Mouse (Mus musculus) G1E-ER4 (cell line): ENCODE measurements at regions not wholly inside any gene's neighbourhood (a gene's known extent, or its start where the extent isn't known, plus 50 kb on each side); places are given as distances from the start of the nearest gene placed in this dataset.

ENCODE experiments used
- GATA1 ChIP-seq: IDR thresholded peaks from one replicate; pipeline ENCODE4 v1.8.0; 2012; ENCODE audit warnings: low read length, inconsistent platforms

GRCm38 (mm10) chr8:89261163-89261812 lies 217.3 kb upstream of the Sall1 start:
- TF ChIP-seq GATA1 = no peak

GRCm38 (mm10) chr8:89259881-89260280 lies 215.9 kb upstream of the Sall1 start:
- no peak for TF ChIP-seq GATA1

- no peak for TF ChIP-seq GATA1
Observed at GRCm38 (mm10) chr8:89246342-89246741, 202.4 kb upstream of the Sall1 start.

GRCm38 (mm10) chr8:89245131-89245751 lies 201.3 kb upstream of the Sall1 start:
- no peak for TF ChIP-seq GATA1

GRCm38 (mm10) chr8:89241686-89242085 lies 197.7 kb upstream of the Sall1 start:
- no peak for TF ChIP-seq GATA1

GRCm38 (mm10) chr8:89239626-89240025 lies 195.7 kb upstream of the Sall1 start:
- TF ChIP-seq GATA1 = no peak

GRCm38 (mm10) chr8:89234041-89234440 lies 190.1 kb upstream of the Sall1 start:
- TF ChIP-seq GATA1 = no peak

- no peak for TF ChIP-seq GATA1
Observed at GRCm38 (mm10) chr8:89232318-89232717, 188.4 kb upstream of the Sall1 start.

- no peak for TF ChIP-seq GATA1
Observed at GRCm38 (mm10) chr8:89229144-89229543, 185.2 kb upstream of the Sall1 start.

GRCm38 (mm10) chr8:89220870-89221269 lies 176.9 kb upstream of the Sall1 start:
- TF ChIP-seq GATA1 = no peak

- no peak for TF ChIP-seq GATA1
Observed at GRCm38 (mm10) chr8:89220381-89220780, 176.4 kb upstream of the Sall1 start.

- no peak for TF ChIP-seq GATA1
Observed at GRCm38 (mm10) chr8:89219156-89219555, 175.2 kb upstream of the Sall1 start.

- no peak for TF ChIP-seq GATA1
Observed at GRCm38 (mm10) chr8:89217689-89218088, 173.7 kb upstream of the Sall1 start.

- TF ChIP-seq GATA1 = no peak
Observed at GRCm38 (mm10) chr8:89211931-89212330, 168.0 kb upstream of the Sall1 start.

- TF ChIP-seq GATA1 = no peak
Observed at GRCm38 (mm10) chr8:89210684-89211083, 166.7 kb upstream of the Sall1 start.

GRCm38 (mm10) chr8:89207891-89208290 lies 163.9 kb upstream of the Sall1 start:
- TF ChIP-seq GATA1 = no peak

- TF ChIP-seq GATA1 = no peak
Observed at GRCm38 (mm10) chr8:89202484-89203096, 158.6 kb upstream of the Sall1 start.

- TF ChIP-seq GATA1 = no peak
Observed at GRCm38 (mm10) chr8:89200301-89200700, 156.3 kb upstream of the Sall1 start.
